Mouse (Mus musculus) natural killer cell, adult 2 months (primary cell): Measurements from ENCODE around the gene Mavs.
"Not testable (repeated sequence)": the region's sequence is repeated elsewhere in the genome, so short reads cannot be mapped to it uniquely, and the experiment has no call there.

Experiments
- DNase-seq, 2 experiments: peaks; one replicate each; pipeline ENCODE4 v3.0.0; 2022; ENCODE audit warnings: low spot score in 2 of 2

The Mavs gene

GRCm38 (mm10) chr2:131211026-131211615 is 22.7 kb upstream of the Mavs start:
- no peak for DNase-seq

DNA sequence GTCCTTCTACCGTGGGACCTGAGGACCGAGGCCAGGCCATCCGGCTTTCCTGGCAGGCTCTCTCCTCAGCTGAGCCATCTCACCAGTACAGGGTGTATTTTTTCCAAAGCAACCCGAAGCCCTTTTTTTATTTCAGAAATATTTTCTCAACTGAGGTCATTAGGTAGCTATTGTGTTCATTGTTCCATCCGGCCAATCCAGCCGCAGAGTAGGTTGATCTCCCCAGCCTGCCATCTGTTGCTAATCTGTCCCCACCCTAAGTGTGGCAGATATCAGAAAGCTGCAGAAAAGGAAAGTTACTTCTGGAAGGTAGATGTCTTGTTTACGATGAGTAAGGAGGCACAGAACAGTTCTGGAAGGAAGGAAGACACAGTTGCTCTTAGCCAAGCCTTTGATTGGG is 20.1 kb upstream of the Mavs start:
- no peak for DNase-seq

DNA sequence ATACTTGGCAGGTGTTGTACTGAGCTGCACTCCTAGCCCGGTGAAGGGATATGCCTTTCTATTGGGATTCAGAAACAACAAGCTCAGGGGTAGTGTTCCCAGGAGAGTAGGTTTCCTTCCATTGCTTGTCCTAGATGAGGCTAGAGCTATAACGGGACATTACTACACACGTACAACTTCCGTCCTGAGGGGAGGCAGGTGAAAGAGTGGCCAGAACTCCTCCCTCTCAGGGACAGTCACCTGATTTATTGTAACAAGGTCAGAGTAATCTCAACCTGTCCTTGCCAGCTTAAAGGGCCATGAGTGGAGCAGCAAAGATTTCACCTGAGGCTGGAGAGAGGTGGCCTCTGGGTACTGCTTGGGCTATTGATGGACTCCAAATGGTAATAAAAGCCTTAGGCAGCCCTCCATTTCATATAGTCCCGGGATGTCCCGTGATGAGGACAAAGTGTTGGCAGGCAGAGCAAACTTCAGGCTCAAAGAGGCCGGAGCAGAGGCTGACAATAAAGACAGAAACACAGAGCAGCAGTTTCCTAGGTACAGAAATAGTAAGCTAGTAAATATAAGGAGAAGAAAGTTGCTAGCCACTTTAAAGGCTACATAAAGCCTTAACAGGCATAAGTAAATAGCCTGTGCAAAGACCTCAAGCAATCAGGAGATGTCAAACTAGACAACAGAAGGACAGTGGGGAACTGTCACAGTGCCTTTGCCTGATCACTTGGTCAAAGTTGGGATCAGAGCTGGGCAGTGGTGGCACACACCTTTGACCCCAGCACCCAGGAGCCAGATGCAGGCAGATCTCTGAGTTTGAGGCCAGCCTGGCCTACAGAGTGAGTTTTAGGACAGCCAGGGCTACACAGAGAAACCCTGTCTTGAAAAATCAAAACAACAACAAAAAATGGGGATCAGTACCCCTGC is 17.7 kb upstream of the Mavs start:
- DNase-seq = no peak

- DNase-seq = no peak
Measured at GRCm38 (mm10) chr2:131220030-131220429, 13.8 kb upstream of the Mavs start.

DNA sequence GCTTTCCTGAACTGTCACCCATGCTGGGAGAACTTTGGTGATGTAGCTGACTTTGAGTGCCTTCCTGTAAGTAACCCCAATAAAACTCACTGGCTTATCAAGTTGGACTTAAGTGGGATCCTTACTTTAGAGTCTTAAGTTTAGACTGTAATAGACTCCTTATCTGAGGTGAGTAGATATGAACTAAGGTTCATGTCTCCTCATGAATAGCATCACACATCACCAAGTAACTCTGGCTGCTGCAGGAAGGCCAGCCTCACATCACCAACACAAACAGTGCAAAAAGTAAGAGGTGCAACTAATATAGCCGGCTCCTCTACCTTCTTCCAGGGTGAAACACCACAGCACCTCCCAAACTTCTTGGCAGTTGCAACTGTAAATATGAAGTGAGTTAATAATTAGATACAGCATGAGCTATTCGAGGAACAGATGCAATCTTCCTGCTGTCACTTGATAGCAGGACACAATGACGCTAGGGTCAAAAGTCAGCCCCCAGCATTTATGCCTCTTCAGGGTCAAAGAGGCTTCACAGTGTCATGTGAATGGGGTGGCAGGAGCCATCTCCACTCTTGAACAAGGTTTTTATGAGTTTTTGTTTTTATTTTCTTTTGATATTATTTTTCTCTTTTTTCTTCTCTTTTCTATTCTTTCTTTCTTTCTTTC is 11.9 kb upstream of the Mavs start:
- DNase-seq = no peak

DNA sequence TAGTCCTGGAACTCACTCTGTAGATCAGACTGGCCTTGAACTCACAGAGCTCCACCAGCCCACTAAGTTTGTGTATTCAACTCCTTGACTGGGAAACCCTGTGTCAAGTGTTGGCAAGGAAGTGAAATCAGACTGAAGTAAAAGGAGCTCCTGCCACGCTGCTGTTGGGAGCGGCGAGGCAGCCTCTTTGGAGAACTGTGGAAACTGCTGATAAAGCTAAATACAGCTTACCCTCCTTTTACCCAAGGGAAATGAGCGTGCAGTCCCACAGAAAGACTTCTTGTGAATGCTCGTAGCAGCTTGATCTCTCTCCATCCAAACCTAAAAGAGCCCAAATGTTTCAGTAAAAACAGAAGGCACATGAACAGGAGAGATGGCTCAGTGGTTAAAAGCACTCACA is 11.3 kb upstream of the Mavs start:
- DNase-seq = no peak

- no peak for DNase-seq
Measured at GRCm38 (mm10) chr2:131223569-131223968, 10.3 kb upstream of the Mavs start.

DNA sequence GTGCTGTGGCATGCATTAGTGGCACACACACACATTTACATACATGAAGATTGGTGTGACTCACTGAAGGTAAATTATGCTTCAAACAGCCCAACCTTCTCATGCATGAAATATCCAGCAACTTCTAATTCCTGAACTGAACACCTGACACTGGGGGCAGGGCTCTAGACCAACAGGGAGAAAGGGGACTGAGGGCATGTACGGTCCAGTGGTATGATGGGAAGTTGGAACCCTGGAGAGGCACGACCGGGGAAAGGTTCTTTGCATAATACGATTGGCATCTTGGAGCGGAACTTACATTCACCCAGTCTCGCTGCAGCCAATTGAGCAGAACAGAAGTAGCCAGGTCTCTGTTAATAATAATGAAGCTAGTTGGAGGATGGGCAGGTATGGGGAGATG is 8.7 kb upstream of the Mavs start:
- DNase-seq = no peak

GRCm38 (mm10) chr2:131226669-131227068 is 7.2 kb upstream of the Mavs start:
- not testable (repeated sequence) for DNase-seq

- no peak for DNase-seq
Measured at GRCm38 (mm10) chr2:131227243-131227642, 6.6 kb upstream of the Mavs start.

DNA sequence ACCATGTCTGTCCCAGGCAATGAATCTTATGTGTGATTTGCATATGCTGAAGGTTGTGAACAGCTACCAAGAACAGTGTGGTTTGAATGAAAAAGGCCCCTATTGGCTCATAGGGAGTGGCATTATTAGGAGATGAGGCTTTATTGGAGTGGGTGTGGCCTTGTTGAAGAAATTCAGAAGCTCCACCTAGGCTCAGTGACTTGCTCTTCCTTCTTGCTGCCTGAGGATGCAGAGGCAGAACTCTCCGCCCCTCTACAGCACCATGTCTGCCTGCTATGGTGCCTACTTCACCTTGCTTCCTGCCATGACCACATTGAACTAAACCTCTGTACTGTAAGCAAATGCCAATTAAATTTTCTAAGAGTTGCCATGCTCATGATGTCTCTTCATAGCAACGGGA is 1.3 kb upstream of the Mavs start:
- DNase-seq = no peak

- peak in 1 of 2 experiments; percentile 6 for DNase-seq
Measured at GRCm38 (mm10) chr2:131234127-131234650, 326 bp downstream of the Mavs start.

DNA sequence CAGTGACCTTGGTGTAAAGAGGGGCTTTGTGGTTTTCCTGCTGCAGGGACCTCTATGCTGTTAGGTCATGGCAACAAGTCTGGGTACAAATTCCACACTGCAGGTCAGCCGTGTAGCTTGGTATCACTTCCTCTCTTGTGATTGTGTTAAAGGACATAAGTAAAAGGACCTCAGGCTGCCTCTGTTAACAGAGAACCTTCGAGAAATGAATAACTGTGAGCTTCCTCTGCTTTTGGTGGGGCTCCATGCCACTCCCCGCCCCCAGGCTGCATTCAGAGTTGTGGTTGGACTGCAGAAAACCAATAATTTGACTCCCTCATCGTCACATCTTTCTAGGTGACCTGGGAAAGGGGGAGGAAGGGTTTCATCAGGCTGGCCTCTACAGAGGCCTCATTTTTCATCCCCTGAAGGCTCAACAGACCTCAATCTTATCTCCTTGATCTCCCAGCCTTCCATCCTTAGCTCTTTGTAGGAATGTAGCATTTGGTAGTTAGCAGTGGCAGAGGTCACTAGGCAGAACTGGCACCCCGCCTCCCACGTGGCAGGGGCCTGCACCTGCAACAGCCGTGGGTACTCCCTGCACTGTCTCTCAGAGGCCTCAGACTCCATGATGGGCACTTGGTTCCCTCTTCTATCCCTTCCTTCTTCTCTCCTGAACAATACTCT is 1.2 kb downstream of the Mavs start:
- peak; percentile 31 to 54 for DNase-seq

- DNase-seq = no peak
Measured at GRCm38 (mm10) chr2:131242180-131242579, 8.3 kb downstream of the Mavs start.

- no peak for DNase-seq
Measured at GRCm38 (mm10) chr2:131242929-131243328, 9.1 kb downstream of the Mavs start.

- DNase-seq = peak; percentile 68 to 71
Measured at GRCm38 (mm10) chr2:131253681-131254328, 19.9 kb downstream of the Mavs start.

DNA sequence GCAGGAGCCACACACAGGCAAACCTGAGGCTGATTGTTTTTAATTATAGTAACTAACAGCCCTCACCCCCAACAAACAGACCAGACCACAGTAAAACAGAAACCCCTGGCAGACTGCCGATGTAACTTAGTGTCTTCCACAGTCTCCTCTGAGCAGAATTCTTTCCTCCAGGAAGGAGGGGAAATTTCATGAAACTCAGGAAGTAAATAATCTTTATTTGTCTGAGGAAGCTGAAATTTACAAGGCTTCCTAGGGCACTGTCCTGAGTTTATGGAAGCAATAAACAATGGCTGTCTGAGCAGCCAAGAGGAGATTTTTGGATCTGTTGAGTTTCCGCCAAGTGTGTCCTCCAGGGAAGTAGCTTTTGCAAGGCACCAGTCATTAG is 20.5 kb downstream of the Mavs start:
- no peak for DNase-seq

DNA sequence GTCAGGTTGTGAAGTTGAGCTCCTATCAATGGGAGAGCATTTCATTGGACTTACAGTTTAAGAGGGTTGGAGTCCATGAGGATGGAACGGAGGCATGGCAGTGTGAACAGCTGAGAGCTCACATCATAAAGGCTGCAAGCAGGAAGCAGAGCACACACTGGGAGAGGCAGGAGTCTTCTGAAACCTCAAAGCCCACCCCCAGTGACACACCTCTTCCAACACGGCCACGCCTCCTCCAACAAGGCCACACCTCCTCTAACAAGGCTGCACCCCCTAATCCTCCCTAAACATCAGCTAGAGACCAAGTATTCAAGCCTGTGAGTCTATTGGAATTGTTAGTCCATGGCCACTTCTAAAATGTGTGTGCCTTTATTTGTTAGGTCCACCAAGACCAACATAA is 21.9 kb downstream of the Mavs start:
- DNase-seq = no peak

DNA sequence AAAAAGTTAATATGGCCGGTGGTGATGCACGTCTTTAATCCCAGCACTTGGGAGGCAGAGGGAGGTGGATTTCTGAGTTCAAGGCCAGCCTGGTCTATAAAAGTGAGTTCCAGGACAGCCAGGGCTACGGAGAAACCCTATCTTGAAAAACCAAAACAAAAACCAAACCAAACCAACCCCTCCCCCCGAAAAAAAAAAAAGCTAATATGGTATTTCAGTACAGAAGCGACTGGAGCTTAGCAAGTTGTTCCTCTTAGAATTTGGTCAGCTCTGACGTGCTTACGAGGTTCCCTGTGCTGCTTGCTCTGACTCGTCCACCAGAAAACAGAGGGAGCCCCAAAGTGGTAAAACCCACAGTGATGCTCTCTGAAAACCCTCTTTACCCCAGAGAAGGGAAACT is 24.8 kb downstream of the Mavs start:
- no peak for DNase-seq

DNA sequence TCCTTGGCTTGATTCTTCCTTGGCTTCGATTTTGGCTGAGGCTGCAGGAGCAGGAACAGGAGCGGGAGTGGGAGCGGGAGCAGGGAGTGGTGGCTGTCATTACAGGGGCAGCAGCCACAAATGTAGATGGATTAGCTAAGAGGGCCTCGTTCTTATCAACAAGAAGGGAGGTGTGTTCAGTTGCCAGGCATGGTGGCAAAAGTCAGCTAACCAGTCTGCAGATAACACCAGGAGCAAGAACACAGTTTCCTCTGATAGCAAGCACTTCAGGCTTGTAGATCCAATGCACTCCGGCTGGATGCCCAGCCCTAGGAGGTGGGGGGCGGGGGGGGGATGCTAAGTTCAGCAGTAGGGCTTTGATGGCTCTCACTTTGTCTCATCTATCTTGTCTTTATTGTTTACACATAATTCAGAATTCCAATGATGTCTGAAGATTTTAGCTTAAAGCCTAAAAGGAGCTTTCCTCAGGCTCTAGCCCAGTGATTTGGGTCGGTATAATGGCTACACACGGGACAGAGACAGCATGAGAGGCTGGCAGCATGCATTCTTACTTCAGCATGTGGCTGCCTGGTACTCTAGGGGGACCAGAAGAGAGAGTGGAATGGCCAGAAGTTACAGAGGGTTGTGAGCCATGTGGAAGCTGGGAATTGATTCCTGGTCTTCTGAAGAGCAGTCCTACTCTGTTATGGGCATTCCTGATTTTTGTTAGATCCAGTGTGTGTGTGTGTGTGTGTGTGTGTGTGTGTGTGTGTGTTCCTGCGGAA is 26.9 kb downstream of the Mavs start:
- no peak for DNase-seq
